Mouse (Mus musculus) naive thymus-derived CD4-positive, alpha-beta T cell, adult 5 months (primary cell): ENCODE results near the gene Gfpt2. TPM values are rescaled to one million over a fixed set of nuclear protein-coding genes. Genes with fewer than 3 reads are reported as not detected.

Experiments used
- polyA plus RNA-seq: library from polyadenylated mRNA; unstranded; fragments of 100-300 nt; shearing (Covaris generic); gene quantifications from one replicate; pipeline ENCODE4 v1.2.1, GENCODE M21; 2017

The Gfpt2 gene
- 0.53 TPM for polyA plus RNA-seq

GRCm38 (mm10) chr11:49793619-49794341 lies at the start of gene Gfpt2:
TSS of gene Gfpt2 (plus strand) at chr11:49794178.

GRCm38 (mm10) chr11:49846401-49847070 lies 52.6 kb downstream of the Gfpt2 start, which contains the start of gene Mapk9:
TSS of gene Mapk9 (plus strand) at chr11:49846751.

Other genes starting within 250 kb of the Gfpt2 start
- not detected for gene Olfr1380, start 237.3 kb upstream of the Gfpt2 start, polyA plus RNA-seq
- not detected for gene Flt4, start 184.9 kb upstream of the Gfpt2 start, polyA plus RNA-seq
- 0.61 TPM for gene Scgb3a1, start 130.6 kb upstream of the Gfpt2 start, polyA plus RNA-seq
- gene Cnot6, start 81.5 kb upstream of the Gfpt2 start, polyA plus RNA-seq = 129 TPM
- 63.7 TPM for gene Mapk9, start 52.6 kb downstream of the Gfpt2 start, polyA plus RNA-seq
- not detected for gene Rasgef1c, start 107.7 kb downstream of the Gfpt2 start, polyA plus RNA-seq
- 46.8 TPM for gene Rnf130, start 231.2 kb downstream of the Gfpt2 start, polyA plus RNA-seq